Mouse (Mus musculus): ENCODE data around the gene Olfr381.
"Not testable (repeated sequence)": the region's sequence is repeated elsewhere in the genome, so short reads cannot be mapped to it uniquely, and the experiment has no call there.

Olfr381 gene

GRCm38 (mm10) chr11:73491503-73491902 is at the start of gene Olfr381:
Olfr381 (minus strand) TSS chr11:73491603.
- DNase-seq (ENCODE audit: low read depth, low spot score): no peak

DNA sequence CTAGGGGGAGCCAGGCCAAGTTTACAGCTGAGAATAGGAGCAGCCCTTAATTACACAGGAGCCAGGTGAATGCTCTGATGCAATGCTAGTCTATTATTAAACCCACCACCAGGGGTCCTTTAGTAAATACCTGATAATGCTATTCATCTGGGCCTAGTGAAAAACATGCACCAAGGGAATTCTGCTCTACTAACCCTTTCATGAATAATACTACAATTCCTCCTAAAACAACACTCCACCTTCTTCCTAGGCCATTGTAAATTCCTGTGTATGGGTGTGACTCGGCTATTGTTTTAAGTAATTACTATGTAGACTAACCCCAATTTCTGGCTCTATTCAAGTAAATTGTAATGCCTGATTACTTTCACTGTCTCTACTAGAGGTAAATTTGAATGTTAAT is 37.6 kb upstream of the Olfr381 start:
- DNase-seq (ENCODE audit: low read depth, low spot score): not testable (repeated sequence)

GRCm38 (mm10) chr11:73517097-73517496 is 25.7 kb upstream of the Olfr381 start, which contains the start of gene Olfr382:
Olfr382 (minus strand) TSS chr11:73517197.
- no peak for DNase-seq (ENCODE audit: low read depth, low spot score)

DNA sequence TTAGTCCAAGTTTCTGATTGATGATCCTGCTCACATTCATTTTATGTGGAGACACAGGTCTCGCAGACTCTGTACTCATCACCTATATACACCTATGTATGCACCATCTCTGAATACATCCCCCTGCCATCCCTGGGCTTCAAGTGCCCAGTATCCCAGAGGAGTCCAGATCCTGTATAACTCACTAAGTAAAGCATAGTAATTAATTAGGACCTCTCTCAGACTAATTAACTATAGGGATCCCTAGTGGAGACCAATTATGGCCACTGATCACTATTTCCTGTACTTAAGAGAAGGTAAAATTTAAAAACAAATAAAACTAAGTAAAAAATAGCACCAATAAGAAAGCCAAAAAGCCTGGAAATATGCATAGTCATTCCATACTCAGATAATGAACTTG is 34.0 kb downstream of the Olfr381 start, which contains the start of gene Olfr380:
Olfr380 (minus strand) TSS at position 101 of the 400 bp plus-strand sequence.
- DNase-seq (ENCODE audit: low read depth, low spot score): no peak

Measured in A20 (cell line).